Mouse (Mus musculus): ENCODE results near the gene Ghr.
A peak's percentile ranks its signal among the peaks of the same experiment; 100 is the strongest.

Ghr gene

GRCm38 (mm10) chr15:3390722-3391121, 192.6 kb downstream of the Ghr start:
- no peak for DNase-seq (ENCODE audit: extremely low read depth, insufficient read length, low spot score)

GRCm38 (mm10) chr15:3389011-3389410, 194.3 kb downstream of the Ghr start:
- DNase-seq (ENCODE audit: extremely low read depth, insufficient read length, low spot score): no peak

- no peak for DNase-seq (ENCODE audit: extremely low read depth, insufficient read length, low spot score)
Measured at GRCm38 (mm10) chr15:3388485-3388884, 194.8 kb downstream of the Ghr start.

- no peak for DNase-seq (ENCODE audit: extremely low read depth, insufficient read length, low spot score)
Measured at GRCm38 (mm10) chr15:3383788-3384187, 199.5 kb downstream of the Ghr start.

- no peak for DNase-seq (ENCODE audit: extremely low read depth, insufficient read length, low spot score)
Measured at GRCm38 (mm10) chr15:3381413-3381812, 201.9 kb downstream of the Ghr start.

- no peak for DNase-seq (ENCODE audit: extremely low read depth, insufficient read length, low spot score)
Measured at GRCm38 (mm10) chr15:3368261-3368832, 214.9 kb downstream of the Ghr start.

- peak; percentile 24 for DNase-seq (ENCODE audit: extremely low read depth, insufficient read length, low spot score)
Measured at GRCm38 (mm10) chr15:3356073-3356766, 227.1 kb downstream of the Ghr start.

- DNase-seq (ENCODE audit: extremely low read depth, insufficient read length, low spot score): no peak
Measured at GRCm38 (mm10) chr15:3353696-3354095, 229.6 kb downstream of the Ghr start.

- no peak for DNase-seq (ENCODE audit: extremely low read depth, insufficient read length, low spot score)
Measured at GRCm38 (mm10) chr15:3349306-3350064, 233.8 kb downstream of the Ghr start.

GRCm38 (mm10) chr15:3346682-3347081, 236.6 kb downstream of the Ghr start:
- no peak for DNase-seq (ENCODE audit: extremely low read depth, insufficient read length, low spot score)

- DNase-seq (ENCODE audit: extremely low read depth, insufficient read length, low spot score): no peak
Measured at GRCm38 (mm10) chr15:3344555-3344954, 238.7 kb downstream of the Ghr start.

GRCm38 (mm10) chr15:3341806-3342582, 241.3 kb downstream of the Ghr start:
- no peak for DNase-seq (ENCODE audit: extremely low read depth, insufficient read length, low spot score)

- DNase-seq (ENCODE audit: extremely low read depth, insufficient read length, low spot score): no peak
Measured at GRCm38 (mm10) chr15:3339847-3340246, 243.4 kb downstream of the Ghr start.

GRCm38 (mm10) chr15:3332517-3332916, 250.8 kb downstream of the Ghr start:
- DNase-seq (ENCODE audit: extremely low read depth, insufficient read length, low spot score): no peak

GRCm38 (mm10) chr15:3331813-3332212, 251.5 kb downstream of the Ghr start:
- no peak for DNase-seq (ENCODE audit: extremely low read depth, insufficient read length, low spot score)

- no peak for DNase-seq (ENCODE audit: extremely low read depth, insufficient read length, low spot score)
Measured at GRCm38 (mm10) chr15:3330291-3330690, 253.0 kb downstream of the Ghr start.

GRCm38 (mm10) chr15:3323041-3323440, 260.3 kb downstream of the Ghr start:
- no peak for DNase-seq (ENCODE audit: extremely low read depth, insufficient read length, low spot score)

- peak; percentile 2 for DNase-seq (ENCODE audit: extremely low read depth, insufficient read length, low spot score)
Measured at GRCm38 (mm10) chr15:3319929-3320328, 263.4 kb downstream of the Ghr start.

GRCm38 (mm10) chr15:3316617-3317016, 266.7 kb downstream of the Ghr start:
- no peak for DNase-seq (ENCODE audit: extremely low read depth, insufficient read length, low spot score)

- no peak for DNase-seq (ENCODE audit: extremely low read depth, insufficient read length, low spot score)
Measured at GRCm38 (mm10) chr15:3312937-3313336, 270.4 kb downstream of the Ghr start.

GRCm38 (mm10) chr15:3309856-3310255, 273.4 kb downstream of the Ghr start:
- DNase-seq (ENCODE audit: extremely low read depth, insufficient read length, low spot score): no peak
